Mouse (Mus musculus) cortical plate, adult 2 months (tissue): ENCODE data around the gene Tiam1.
A peak's percentile ranks its signal among the peaks of the same experiment; 100 is the strongest.

Source experiments
- CTCF ChIP-seq: fragments of 200-500 bp; IDR thresholded peaks from 2 replicates; pipeline ENCODE4 v1.5.1; 2011; ENCODE audit warnings: mild to moderate bottlenecking, control low read depth, low read length; ENCODE audit not compliant: insufficient read depth; ENCODE audit errors: extremely low read depth
- POLR2A ChIP-seq: fragments of 200-500 bp; IDR thresholded peaks from 2 replicates; pipeline ENCODE4 v1.6.1; 2011; ENCODE audit warnings: mild to moderate bottlenecking, low read length, control low read depth; ENCODE audit not compliant: insufficient read depth; ENCODE audit errors: extremely low read depth

GRCm38 (mm10) chr16:89960186-89960878, 183.2 kb downstream of the Tiam1 start:
- no peak for TF ChIP-seq CTCF
- peak; percentile 35; the same call in 1 of the 2 replicates for TF ChIP-seq POLR2A
